ENCODE assay signal across 8 mouse cellular contexts in genomic region chr8:83898985-83899362, GRCm38 (mm10). TPM values are rescaled to one million over a fixed set of nuclear protein-coding genes. Genes with fewer than 3 reads are reported as not detected.
DNase-seq lines count a peak whose midpoint lies in the region; ATAC-seq lines count a peak whose summit lies in the region.

No protein-coding gene starts in this region.

- no peaks in the 10 kb centered on the region for H3K9me3 ChIP-seq in forebrain, embryonic 16.5 days (ENCODE audit: control insufficient read depth, low read length)
- H3K9me3 ChIP-seq in intestine, embryonic 16.5 days (ENCODE audit: control insufficient read depth, low read length) = no peaks in the 10 kb centered on the region
- no peaks in the 10 kb centered on the region for H3K9me3 ChIP-seq in liver, embryonic 12.5 days (replicated peaks)
- H3K9me3 ChIP-seq in neural tube, embryonic 12.5 days = no peaks in the 10 kb centered on the region

- WGBS in forebrain, embryonic 16.5 days = 0% methylated on average over 13 of the region's 13 CpGs
- WGBS in intestine, embryonic 16.5 days = under 1% methylated on average over 13 of the region's 13 CpGs
- WGBS in liver, embryonic 12.5 days (ENCODE audit: insufficient replicate concordance) = 1% methylated on average over 13 of the region's 13 CpGs
- WGBS in neural tube, embryonic 12.5 days = under 1% methylated on average over 13 of the region's 13 CpGs

- H3K4me3 ChIP-seq in forebrain, embryonic 16.5 days (replicated peaks; ENCODE audit: low read length) = peak overlapping the region; percentile 96
- peak overlapping the region; percentile 87 for H3K4me3 ChIP-seq in intestine, embryonic 16.5 days (ENCODE audit: low read length)
- H3K4me3 ChIP-seq in liver, embryonic 12.5 days = peak overlapping the region; percentile 70
- H3K4me3 ChIP-seq in neural tube, embryonic 12.5 days = peak overlapping the region; percentile 98

- H3K27ac ChIP-seq in forebrain, embryonic 16.5 days (ENCODE audit: low read length) = peak overlapping the region; percentile 99
- H3K27ac ChIP-seq in intestine, embryonic 16.5 days (ENCODE audit: low read length) = peak overlapping the region; percentile 96
- H3K27ac ChIP-seq in liver, embryonic 12.5 days = peak overlapping the region; percentile 82
- H3K27ac ChIP-seq in neural tube, embryonic 12.5 days = peak overlapping the region; percentile 96

- H3K4me1 ChIP-seq in forebrain, embryonic 16.5 days (replicated peaks; ENCODE audit: control insufficient read depth, insufficient read depth, low read length) = peaks cover 43% of the 10 kb centered on the region
- peaks cover 36% of the 10 kb centered on the region for H3K4me1 ChIP-seq in intestine, embryonic 16.5 days (ENCODE audit: control insufficient read depth, insufficient read depth, low read length)
- H3K4me1 ChIP-seq in liver, embryonic 12.5 days = peaks cover 55% of the 10 kb centered on the region
- H3K4me1 ChIP-seq in neural tube, embryonic 12.5 days = peaks cover 33% of the 10 kb centered on the region

- H3K36me3 ChIP-seq in forebrain, embryonic 16.5 days (ENCODE audit: control insufficient read depth, insufficient read depth) = no peaks in the 10 kb centered on the region
- H3K36me3 ChIP-seq in intestine, embryonic 16.5 days (ENCODE audit: control insufficient read depth, insufficient read depth, low read length) = no peaks in the 10 kb centered on the region
- no peaks in the 10 kb centered on the region for H3K36me3 ChIP-seq in liver, embryonic 12.5 days
- no peaks in the 10 kb centered on the region for H3K36me3 ChIP-seq in neural tube, embryonic 12.5 days

- H3K9ac ChIP-seq in forebrain, embryonic 16.5 days (replicated peaks; ENCODE audit: low read depth, low read length) = peak overlapping the region; percentile 73
- H3K9ac ChIP-seq in intestine, embryonic 16.5 days (ENCODE audit: low read depth, low read length) = peak overlapping the region; percentile 87; the same call in 1 of the 2 replicates
- no peak overlapping the region for H3K9ac ChIP-seq in liver, embryonic 12.5 days
- no peak overlapping the region; the same call in 1 of the 2 replicates for H3K9ac ChIP-seq in neural tube, embryonic 12.5 days

- DNase-seq in ovary, adult 18-20 months (ENCODE audit: low spot score) = peak; percentile 64
- DNase-seq in ovary, postnatal 36 days (ENCODE audit: low spot score) = no peak
- DNase-seq in brain, embryonic 18.5 days (ENCODE audit: low read depth, low spot score) = peak; percentile 85
- DNase-seq in urinary bladder, postnatal 36 days (ENCODE audit: low spot score in 2 of 2) = peak; percentile 28 to 36

- H3K27me3 ChIP-seq in forebrain, embryonic 16.5 days (replicated peaks; ENCODE audit: control insufficient read depth, insufficient read depth, low read length) = peaks cover 7% of the 10 kb centered on the region; the same call in 1 of the 2 replicates
- 0 out of 2 replicates have a peak, but pooled peaks cover 6% of the 10 kb centered on the region for H3K27me3 ChIP-seq in intestine, embryonic 16.5 days (replicated peaks; ENCODE audit: control insufficient read depth, insufficient read depth, low read length)
- peaks cover 89% of the 10 kb centered on the region for H3K27me3 ChIP-seq in liver, embryonic 12.5 days (replicated peaks)
- peaks cover 15% of the 10 kb centered on the region for H3K27me3 ChIP-seq in neural tube, embryonic 12.5 days (replicated peaks)

- 0 out of 2 replicates have a peak, but pooled peaks have one; percentile 1 for ATAC-seq in forebrain, embryonic 16.5 days
- peak; percentile 29 for ATAC-seq in intestine, embryonic 16.5 days
- no peak for ATAC-seq in liver, embryonic 12.5 days
- peak; percentile 2 for ATAC-seq in neural tube, embryonic 12.5 days (ENCODE audit: low FRiP score, low read depth)

- H3K4me2 ChIP-seq in forebrain, embryonic 16.5 days (ENCODE audit: low read length) = peak overlapping the region; percentile 69
- peak overlapping the region; percentile 95 for H3K4me2 ChIP-seq in intestine, embryonic 16.5 days (ENCODE audit: low read depth, low read length)
- H3K4me2 ChIP-seq in liver, embryonic 12.5 days = peak overlapping the region; percentile 94
- peak overlapping the region; percentile 78 for H3K4me2 ChIP-seq in neural tube, embryonic 12.5 days (replicated peaks)

RNA-seq across cellular contexts. Expression of gene Adgrl1, which starts 0.9 kb away (rescaled TPM):
- 57.4 and 60.4 TPM in 2 replicates for polyA plus RNA-seq in forebrain, embryonic 16.5 days (2015; fragmentation: Nextera tagmentation; extraction: Ambion mirVana)
- 7.9 and 8.1 TPM in 2 replicates for polyA plus RNA-seq in intestine, embryonic 16.5 days (2015; fragmentation: Nextera tagmentation; extraction: Ambion mirVana)
- 4.9 and 5.3 TPM in 2 replicates for polyA plus RNA-seq in liver, embryonic 12.5 days (2016; fragmentation: Nextera tagmentation; extraction: Ambion mirVana)
- polyA plus RNA-seq in neural tube, embryonic 12.5 days (2016; fragmentation: Nextera tagmentation; extraction: Ambion mirVana) = 34.8 and 37.0 TPM in 2 replicates

RNA-seq across cellular contexts. Expression of gene Gm10644, which starts 56.0 kb away (rescaled TPM):
- 0.63 and 1.3 TPM in 2 replicates for polyA plus RNA-seq in forebrain, embryonic 16.5 days (2015; fragmentation: Nextera tagmentation; extraction: Ambion mirVana)
- polyA plus RNA-seq in intestine, embryonic 16.5 days (2015; fragmentation: Nextera tagmentation; extraction: Ambion mirVana) = 0.39 TPM in 2 replicates
- polyA plus RNA-seq in liver, embryonic 12.5 days (2016; fragmentation: Nextera tagmentation; extraction: Ambion mirVana) = 0.15 and 0.16 TPM in 2 replicates
- 0.60 and 0.86 TPM in 2 replicates for polyA plus RNA-seq in neural tube, embryonic 12.5 days (2016; fragmentation: Nextera tagmentation; extraction: Ambion mirVana)

RNA-seq across cellular contexts. Expression of gene Asf1b, which starts 56.3 kb away (rescaled TPM):
- 14.8 and 19.5 TPM in 2 replicates for polyA plus RNA-seq in forebrain, embryonic 16.5 days (2015; fragmentation: Nextera tagmentation; extraction: Ambion mirVana)
- polyA plus RNA-seq in intestine, embryonic 16.5 days (2015; fragmentation: Nextera tagmentation; extraction: Ambion mirVana) = 50.4 and 61.7 TPM in 2 replicates
- 113 and 116 TPM in 2 replicates for polyA plus RNA-seq in liver, embryonic 12.5 days (2016; fragmentation: Nextera tagmentation; extraction: Ambion mirVana)
- polyA plus RNA-seq in neural tube, embryonic 12.5 days (2016; fragmentation: Nextera tagmentation; extraction: Ambion mirVana) = 37.1 and 41.6 TPM in 2 replicates

Comparison
In these comparisons a context has a peak if more than half of its experiments do, and no peak if none do; other contexts are left out.
1. H3K9ac ChIP-seq: peak in forebrain, embryonic 16.5 days (single experiment) and intestine, embryonic 16.5 days (single experiment); none in liver, embryonic 12.5 days (single experiment) and neural tube, embryonic 12.5 days (single experiment).
2. Peak in every context shown above with its lines, with median percentiles within 50 percentile points of each other: H3K27ac ChIP-seq, H3K4me2 ChIP-seq and H3K4me3 ChIP-seq.